Mouse (Mus musculus) urinary bladder, postnatal 14 days (tissue): ENCODE measurements around the gene Scn9a.

Experiments
- DNase-seq: peaks from one replicate; pipeline ENCODE4 v3.0.0; 2021; ENCODE audit warnings: low spot score

Gene Scn9a

GRCm38 (mm10) chr2:66634580-66635359 lies at the start of gene Scn9a:
Gene Scn9a (minus strand): TSS chr2:66634962.
- no peak for DNase-seq

- no peak for DNase-seq
Observed at GRCm38 (mm10) chr2:66661988-66662387, 27.2 kb upstream of the Scn9a start.

DNA sequence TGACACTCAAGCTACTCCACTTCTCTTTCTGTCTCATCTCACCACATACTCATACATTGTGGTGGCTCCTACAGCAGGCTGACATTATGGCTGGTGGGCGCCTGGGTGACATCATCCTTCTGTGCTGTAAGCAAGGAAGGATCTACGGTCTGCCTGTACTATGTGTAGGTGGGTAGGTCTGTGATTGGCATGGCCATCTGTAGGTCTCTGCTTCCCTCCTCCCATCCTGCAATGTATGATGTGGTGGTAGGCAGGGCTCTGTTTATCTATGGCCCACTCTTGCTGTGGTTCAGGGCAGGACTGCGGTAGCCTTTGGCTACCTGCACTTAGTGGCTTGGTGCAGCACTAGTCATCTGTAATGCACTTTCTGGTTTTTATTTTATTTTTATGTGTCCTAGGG lies 21.7 kb upstream of the Scn9a start:
- no peak for DNase-seq

GRCm38 (mm10) chr2:66655431-66655830 lies 20.7 kb upstream of the Scn9a start:
- no peak for DNase-seq

DNA sequence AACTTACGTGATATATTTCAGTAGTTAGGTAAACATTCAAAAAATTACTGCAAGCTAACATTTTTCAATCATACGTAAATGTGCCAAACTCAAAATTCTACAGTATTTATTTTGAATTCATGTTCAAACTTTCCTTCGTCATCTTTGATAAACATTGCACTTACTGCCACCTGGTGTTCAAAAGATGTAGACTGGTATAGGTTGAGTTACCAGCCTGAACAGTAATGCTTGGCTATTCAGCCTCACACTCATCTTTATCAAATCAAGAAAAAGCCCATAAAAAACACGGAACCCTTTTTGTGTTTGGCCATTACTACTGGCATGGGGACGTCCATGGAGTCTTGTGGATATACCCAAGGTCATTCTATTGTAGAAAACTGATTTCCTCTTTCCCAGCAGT lies 9.6 kb upstream of the Scn9a start:
- DNase-seq, result no peak

DNA sequence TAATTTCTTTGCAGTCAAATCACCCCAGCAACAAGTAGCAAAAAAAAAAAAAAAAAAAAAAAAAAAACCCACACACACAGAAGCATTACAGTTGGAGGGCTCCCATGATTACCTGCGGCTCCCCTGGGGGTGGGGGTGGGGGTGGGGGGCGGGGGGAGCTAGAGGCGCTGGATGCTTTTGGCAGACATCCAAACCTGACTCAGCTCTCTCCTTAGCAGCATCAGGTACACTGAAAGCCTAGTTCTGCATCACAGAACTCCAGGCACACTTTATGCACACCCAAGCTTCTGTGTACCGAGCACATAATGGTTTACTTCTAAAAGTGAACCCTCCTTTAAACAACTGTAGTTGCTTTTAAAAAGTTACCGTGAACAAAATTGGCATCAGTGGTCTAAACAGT lies 2.0 kb downstream of the Scn9a start:
- no peak for DNase-seq

- DNase-seq, result no peak
Observed at GRCm38 (mm10) chr2:66611091-66611490, 23.7 kb downstream of the Scn9a start.

DNA sequence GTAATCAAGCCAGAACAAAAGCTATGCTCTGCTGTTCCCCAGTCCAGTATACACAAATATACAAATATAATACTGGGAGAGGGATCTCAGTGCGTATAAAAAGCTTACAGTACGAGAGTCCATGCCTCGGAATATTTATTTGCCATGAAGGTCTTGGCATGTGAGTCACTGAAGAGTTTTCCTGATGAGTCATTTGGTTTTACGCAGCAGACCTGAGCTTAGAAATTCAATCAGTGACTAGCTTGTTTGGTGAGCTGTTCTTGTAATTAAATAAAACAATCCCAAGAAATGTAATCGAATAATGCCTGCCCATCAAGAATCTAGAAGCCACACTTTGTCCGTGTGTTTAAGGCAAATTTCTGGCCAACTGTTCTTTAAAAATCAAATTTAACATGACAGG lies 37.4 kb downstream of the Scn9a start:
- DNase-seq, result no peak

GRCm38 (mm10) chr2:66596145-66596544 lies 38.6 kb downstream of the Scn9a start:
- no peak for DNase-seq

GRCm38 (mm10) chr2:66590151-66590550 lies 44.6 kb downstream of the Scn9a start:
- DNase-seq, result no peak

DNA sequence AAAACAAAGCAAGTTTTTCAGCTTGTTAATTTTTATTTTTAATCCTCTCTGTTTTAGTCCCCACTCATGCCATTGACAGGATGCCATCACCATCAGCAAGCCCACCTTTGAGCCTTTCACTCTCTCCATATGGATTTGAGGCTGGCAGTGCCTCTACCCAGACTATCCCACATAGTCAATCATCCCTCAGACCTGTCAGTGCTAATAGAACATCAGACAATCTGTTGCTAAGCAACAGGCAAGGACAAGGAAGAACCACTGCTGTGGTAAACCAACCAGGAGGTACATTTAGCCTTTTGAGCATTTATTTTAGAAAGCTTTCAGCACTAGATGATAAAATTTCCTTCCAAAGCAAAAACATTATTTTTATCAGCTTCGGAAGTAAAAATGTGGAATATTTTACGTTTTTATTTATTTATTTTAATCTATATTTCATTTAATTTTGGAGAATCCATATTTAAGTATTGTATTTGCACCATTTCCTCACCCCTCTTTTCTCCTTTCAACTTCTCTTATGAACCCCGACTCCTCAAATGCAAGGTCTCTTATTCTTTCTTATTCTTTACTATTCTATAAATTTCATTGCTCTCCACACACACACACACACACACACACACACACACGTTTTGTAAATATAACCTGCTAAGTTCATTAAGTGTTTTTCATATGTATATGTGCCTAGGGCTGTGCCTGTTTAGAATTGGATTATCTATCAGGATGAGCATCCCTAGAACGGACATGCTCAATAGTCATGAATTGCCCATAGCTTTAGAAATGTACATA lies 54.5 kb downstream of the Scn9a start:
- no peak for DNase-seq

DNA sequence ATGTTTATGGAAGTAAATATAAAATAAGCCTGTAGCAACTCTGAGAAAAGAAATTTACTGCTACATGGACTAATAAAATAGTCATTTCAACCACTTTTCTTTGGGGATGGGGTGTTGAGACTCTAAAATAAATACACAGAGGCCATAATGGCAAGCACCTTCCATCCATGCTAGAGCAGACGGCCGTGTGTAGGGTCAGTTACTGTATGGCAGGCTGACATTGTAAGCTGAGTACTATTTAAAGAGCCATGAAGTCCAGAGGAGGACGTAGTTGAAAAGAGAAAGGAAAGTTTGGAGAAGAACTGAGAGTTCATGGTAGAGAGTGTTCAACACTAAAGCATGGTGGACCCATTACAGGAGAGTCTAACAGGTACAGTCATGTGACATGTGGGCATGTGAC lies 86.5 kb downstream of the Scn9a start:
- no peak for DNase-seq

DNA sequence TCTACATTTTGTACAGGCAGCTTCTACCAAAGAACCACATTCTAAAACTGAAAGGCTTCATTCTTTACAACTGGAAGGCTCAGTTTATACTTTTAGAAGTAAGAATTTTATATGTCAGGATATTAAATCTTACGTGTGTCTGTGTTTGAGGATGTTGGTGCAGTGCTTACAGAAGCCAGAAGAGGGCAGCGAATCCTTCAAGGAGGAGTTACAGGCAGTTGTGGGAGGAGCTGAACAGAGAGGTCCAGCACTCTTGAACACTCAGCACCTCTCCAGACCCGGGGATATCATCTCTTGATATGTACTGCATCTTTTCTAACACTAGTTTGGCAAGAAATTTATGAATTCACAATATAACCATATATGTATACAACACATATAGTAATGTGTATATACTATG lies 114.8 kb downstream of the Scn9a start:
- DNase-seq, result no peak

- DNase-seq, result no peak
Observed at GRCm38 (mm10) chr2:66511424-66511823, 123.3 kb downstream of the Scn9a start.

GRCm38 (mm10) chr2:66508032-66508431 lies 126.7 kb downstream of the Scn9a start:
- peak; percentile 16 for DNase-seq

DNA sequence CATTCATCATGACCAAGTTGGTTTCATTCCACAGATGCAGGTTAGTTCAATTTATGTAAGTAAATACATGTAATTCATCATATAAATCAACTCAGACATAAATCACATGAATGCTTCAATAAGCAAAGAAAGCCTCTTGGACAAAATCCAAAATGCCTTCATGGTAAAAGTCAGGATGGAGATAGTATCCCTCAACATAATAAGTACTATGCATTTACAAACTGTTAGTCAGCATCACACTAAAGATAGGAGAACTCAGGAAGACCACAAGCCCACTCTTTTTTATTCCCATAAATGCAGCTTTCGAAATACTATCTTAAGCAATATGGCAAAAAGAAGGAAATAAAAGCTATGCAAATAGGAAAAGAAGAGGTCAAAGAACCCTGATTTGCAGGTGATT lies 127.1 kb downstream of the Scn9a start:
- DNase-seq, result no peak

DNA sequence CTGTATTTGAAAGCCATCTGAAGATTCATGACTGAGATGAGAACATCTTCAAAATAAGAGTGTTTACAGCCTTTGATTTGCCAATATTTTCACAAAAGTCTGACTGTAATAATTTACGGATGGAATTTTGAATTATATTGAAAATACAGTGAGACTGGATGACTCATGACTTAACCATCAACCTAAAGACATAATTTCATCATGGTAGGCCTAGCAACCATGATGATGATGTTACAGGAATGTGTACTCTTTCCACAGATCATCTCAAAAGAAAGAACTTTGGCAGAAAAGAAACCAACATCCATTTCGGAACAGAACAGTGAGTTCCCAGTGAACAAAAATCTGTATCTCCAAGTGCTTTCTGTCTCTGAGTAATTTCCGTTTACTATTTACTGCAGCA lies 132.6 kb downstream of the Scn9a start:
- no peak for DNase-seq

GRCm38 (mm10) chr2:66494556-66494955 lies 140.2 kb downstream of the Scn9a start:
- DNase-seq, result no peak

DNA sequence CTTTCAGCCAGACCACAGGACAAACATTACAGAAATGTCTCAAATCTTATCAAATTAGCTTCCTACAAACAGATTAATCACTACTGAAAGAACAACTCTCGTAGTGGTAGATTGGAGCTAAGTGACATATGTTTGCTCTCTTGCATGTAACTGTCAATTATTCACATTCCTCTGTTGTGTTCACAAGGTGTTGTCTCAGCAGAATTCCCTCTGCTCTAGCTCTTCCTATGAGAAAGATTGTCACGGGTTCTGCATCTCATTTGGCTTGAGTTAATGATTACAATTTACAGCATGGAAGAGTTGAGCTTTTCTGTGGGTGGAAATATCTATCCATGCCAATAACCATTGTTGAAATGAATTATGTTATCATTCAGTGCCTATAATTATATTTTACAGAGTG lies 156.4 kb downstream of the Scn9a start:
- no peak for DNase-seq

- peak; percentile 4 for DNase-seq
Observed at GRCm38 (mm10) chr2:66473181-66473822, 161.5 kb downstream of the Scn9a start.

GRCm38 (mm10) chr2:66465484-66465883 lies 169.3 kb downstream of the Scn9a start:
- DNase-seq, result no peak

DNA sequence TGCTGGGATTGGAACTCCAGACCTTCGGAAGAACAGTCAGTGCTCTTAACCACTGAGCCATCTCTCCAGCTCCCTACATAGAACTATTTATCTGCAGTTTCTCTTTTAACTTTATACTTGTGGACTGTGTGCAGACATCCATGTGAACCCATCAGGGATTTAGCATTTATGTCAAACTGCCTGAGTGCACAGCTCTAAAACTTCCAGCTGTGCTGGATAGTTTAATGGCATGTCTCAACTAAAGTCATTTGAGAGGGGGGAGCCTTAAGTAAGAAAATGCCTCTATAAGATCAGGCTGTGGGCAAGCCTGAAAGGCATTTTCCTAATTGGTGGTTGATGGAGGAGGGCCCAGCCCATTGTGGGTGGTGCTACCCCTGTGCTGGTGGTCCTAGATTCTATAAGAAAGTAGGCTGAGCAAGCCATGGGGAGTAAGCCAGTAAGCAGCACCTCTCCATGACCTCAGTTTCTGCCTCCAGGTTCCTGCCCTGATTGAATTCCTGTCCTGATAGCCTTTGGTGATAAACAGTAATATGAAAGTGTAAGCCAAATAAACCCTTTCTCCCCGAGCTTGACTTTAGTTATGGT lies 169.8 kb downstream of the Scn9a start:
- no peak for DNase-seq

GRCm38 (mm10) chr2:66463916-66464315 lies 170.8 kb downstream of the Scn9a start:
- no peak for DNase-seq
